ENCODE assay signal across 9 mouse cellular contexts in the genomic region with DNA sequence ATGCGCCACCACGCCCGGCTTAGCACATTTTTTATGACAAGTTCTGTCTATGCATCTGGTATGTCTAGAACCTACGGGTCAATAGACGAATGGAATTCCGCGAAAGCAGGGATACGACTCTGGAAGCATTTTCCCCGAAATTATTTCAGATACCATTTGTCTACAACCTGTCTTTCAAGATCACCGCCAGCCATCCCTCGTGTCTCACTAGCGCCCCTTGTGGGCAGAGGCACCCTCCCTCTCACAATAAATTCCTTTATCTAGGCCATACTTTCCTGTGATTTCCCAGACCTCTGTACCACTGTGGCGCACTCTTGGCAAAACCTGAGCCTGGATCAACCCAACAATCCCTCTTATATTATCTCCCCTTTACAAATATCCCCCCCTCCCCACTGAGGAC. TPM values are rescaled to one million over a fixed set of nuclear protein-coding genes. Genes with fewer than 3 reads are reported as not detected.
DNase-seq lines count a peak whose midpoint lies in the region; ATAC-seq and TF ChIP-seq lines count a peak whose summit lies in the region.
"Had no signal": no experiment of that assay in that cellular context is flagged by ENCODE, and none has a peak within 500 bp of the region (broad histone marks: within the 10 kb centered on the region; RNA-seq: fewer than 3 reads in every experiment).

No protein-coding gene starts in this region.

- no peak overlapping the region for H3K4me3 ChIP-seq in kidney, adult 2 months (ENCODE audit: insufficient read depth, low read depth, low read length)
- no peak overlapping the region for H3K4me3 ChIP-seq in kidney, embryonic 14.5 days (ENCODE audit: low read length)
- no peak overlapping the region for H3K4me3 ChIP-seq in liver, embryonic 15.5 days (replicated peaks)

- 62% methylated on average over 13 of the region's 13 CpGs for WGBS in kidney, adult 2 months
- WGBS in kidney, embryonic 14.5 days: 63% methylated on average over 13 of the region's 13 CpGs
- WGBS in liver, embryonic 15.5 days (ENCODE audit: insufficient replicate concordance): 49% methylated on average over 13 of the region's 13 CpGs

- TF ChIP-seq CTCF in kidney, adult 2 months (conservative IDR thresholded peaks at IDR 0.05; ENCODE audit: insufficient read depth, insufficient read length, low read depth, low read length): peak; percentile 71

- no peak overlapping the region for H3K9ac ChIP-seq in kidney, embryonic 14.5 days (ENCODE audit: low read depth, low read length)
- no peak overlapping the region for H3K9ac ChIP-seq in liver, embryonic 15.5 days

- intact Hi-C loops in heart, postnatal 10 days (cut with DNase I): no loop called here

- peak; percentile 65 for DNase-seq in kidney, adult 2 months
- peak; percentile 40 for DNase-seq in Muller cell, postnatal 12 days (ENCODE audit: inconsistent ontology term)
- peak; percentile 69 for DNase-seq in cerebellum, adult 11-12 months
- DNase-seq in heart, postnatal 10 days: peak; percentile 48 to 76
- peak; percentile 69 for DNase-seq in right cerebral cortex, postnatal 4 days

- H3K9me3 ChIP-seq in kidney, embryonic 14.5 days (ENCODE audit: control insufficient read depth, low read length): no peaks in the 10 kb centered on the region
- no peaks in the 10 kb centered on the region for H3K9me3 ChIP-seq in liver, embryonic 15.5 days (replicated peaks)

- H3K4me1 ChIP-seq in kidney, adult 2 months (ENCODE audit: control insufficient read depth, insufficient read depth, low read length): no peaks in the 10 kb centered on the region; the same call in 1 of the 2 replicates
- H3K4me1 ChIP-seq in kidney, embryonic 14.5 days (ENCODE audit: control insufficient read depth, insufficient read depth, low read length): peaks cover 7% of the 10 kb centered on the region; the same call in 1 of the 2 replicates
- peaks cover 64% of the 10 kb centered on the region for H3K4me1 ChIP-seq in liver, embryonic 15.5 days (replicated peaks)

- no peaks in the 10 kb centered on the region for H3K36me3 ChIP-seq in kidney, adult 2 months (ENCODE audit: control insufficient read depth, insufficient read depth, low read length)
- peaks cover 16% of the 10 kb centered on the region; the same call in 1 of the 2 replicates for H3K36me3 ChIP-seq in kidney, embryonic 14.5 days (ENCODE audit: control insufficient read depth, insufficient read depth, low read length)
- peaks cover 20% of the 10 kb centered on the region for H3K36me3 ChIP-seq in liver, embryonic 15.5 days (replicated peaks)

- no peak for ATAC-seq in kidney, embryonic 14.5 days (ENCODE audit: low FRiP score, low TSS enrichment)
- ATAC-seq in liver, embryonic 15.5 days (ENCODE audit: insufficient read depth): no peak
- ATAC-seq in granulocyte monocyte progenitor cell, adult 5-6 weeks (replicated peaks; ENCODE audit: poor library complexity, severe bottlenecking): no peak

- no peak overlapping the region for H3K4me2 ChIP-seq in kidney, embryonic 14.5 days (replicated peaks; ENCODE audit: low read depth, low read length)
- peak overlapping the region; percentile 92 for H3K4me2 ChIP-seq in liver, embryonic 15.5 days

- TF ChIP-seq POLR2A in kidney, adult 2 months (IDR thresholded peaks at IDR 0.05; ENCODE audit: low read depth, low read length): no peak

- no peak overlapping the region for H3K27ac ChIP-seq in kidney, adult 2 months (ENCODE audit: insufficient read depth, low read depth, low read length)
- no peak overlapping the region for H3K27ac ChIP-seq in kidney, embryonic 14.5 days (ENCODE audit: low read depth, low read length)
- H3K27ac ChIP-seq in liver, embryonic 15.5 days (replicated peaks): peak overlapping the region; percentile 86

- no peaks in the 10 kb centered on the region for H3K27me3 ChIP-seq in kidney, adult 2 months (replicated peaks; ENCODE audit: control insufficient read depth, insufficient read depth, low read length)
- H3K27me3 ChIP-seq in kidney, embryonic 14.5 days (ENCODE audit: control insufficient read depth, insufficient read depth, low read length): no peaks in the 10 kb centered on the region
- H3K27me3 ChIP-seq in liver, embryonic 15.5 days: no peaks in the 10 kb centered on the region

RNA-seq across cellular contexts. Expression of a gene that starts 1.0 kb away (rescaled TPM):
- polyA plus RNA-seq in kidney, adult 2 months (2012; rRNA removed): 289 and 293 TPM in 2 replicates
- 125 and 156 TPM in 2 replicates for polyA plus RNA-seq in kidney, embryonic 14.5 days (2014; fragmentation: Nextera tagmentation; extraction: Ambion mirVana)
- total RNA-seq in heart, postnatal 10 days (2021): 10 to 100 TPM; 33.8 to 34.3 TPM
- 122 and 141 TPM in 2 replicates for polyA plus RNA-seq in liver, embryonic 15.5 days (2015; fragmentation: Nextera tagmentation; extraction: Ambion mirVana)
- 93.1 and 126 TPM in 2 replicates for total RNA-seq in granulocyte monocyte progenitor cell, adult 5-6 weeks (2014; fragmentation: Nextera tagmentation)
- 24.9 and 69.4 TPM in 2 replicates for total RNA-seq in granulocyte monocyte progenitor cell, adult 5-6 weeks (2017)

RNA-seq across cellular contexts. Expression of a gene that starts 1.1 kb away (rescaled TPM):
- not detected in 2 replicates for polyA plus RNA-seq in kidney, adult 2 months (2012; rRNA removed)
- not detected in 2 replicates for polyA plus RNA-seq in kidney, embryonic 14.5 days (2014; fragmentation: Nextera tagmentation; extraction: Ambion mirVana)
- total RNA-seq in heart, postnatal 10 days (2021): not detected
- not detected in 2 replicates for polyA plus RNA-seq in liver, embryonic 15.5 days (2015; fragmentation: Nextera tagmentation; extraction: Ambion mirVana)
- not detected in 2 replicates for total RNA-seq in granulocyte monocyte progenitor cell, adult 5-6 weeks (2014; fragmentation: Nextera tagmentation)
- total RNA-seq in granulocyte monocyte progenitor cell, adult 5-6 weeks (2017): not detected in 2 replicates
- polyA plus RNA-seq: frontal cortex, adult 2 months had no signal

RNA-seq across cellular contexts. Expression of a gene that starts 5.6 kb away (rescaled TPM):
- 5.1 and 7.5 TPM in 2 replicates for polyA plus RNA-seq in kidney, adult 2 months (2012; rRNA removed)
- polyA plus RNA-seq in kidney, embryonic 14.5 days (2014; fragmentation: Nextera tagmentation; extraction: Ambion mirVana): 0.73 and 0.77 TPM in 2 replicates
- 1 to 10 TPM in 1 of 2 experiments, under 1 TPM in 1; 0.60 to 1.1 TPM for total RNA-seq in heart, postnatal 10 days (2021)
- 0.21 and 0.46 TPM in 2 replicates for polyA plus RNA-seq in liver, embryonic 15.5 days (2015; fragmentation: Nextera tagmentation; extraction: Ambion mirVana)
- 0.19 TPM in 1 of 2 replicates, not detected in the other for total RNA-seq in granulocyte monocyte progenitor cell, adult 5-6 weeks (2014; fragmentation: Nextera tagmentation)
- 0.13 TPM in 1 of 2 replicates, not detected in the other for total RNA-seq in granulocyte monocyte progenitor cell, adult 5-6 weeks (2017)

RNA-seq across cellular contexts. Expression of a gene that starts 7.5 kb away (rescaled TPM):
- 148 and 163 TPM in 2 replicates for polyA plus RNA-seq in kidney, adult 2 months (2012; rRNA removed)
- 152 and 155 TPM in 2 replicates for polyA plus RNA-seq in kidney, embryonic 14.5 days (2014; fragmentation: Nextera tagmentation; extraction: Ambion mirVana)
- total RNA-seq in heart, postnatal 10 days (2021): 10 to 100 TPM; 96.6 to 98.5 TPM
- 51.5 and 59.2 TPM in 2 replicates for polyA plus RNA-seq in liver, embryonic 15.5 days (2015; fragmentation: Nextera tagmentation; extraction: Ambion mirVana)
- total RNA-seq in granulocyte monocyte progenitor cell, adult 5-6 weeks (2014; fragmentation: Nextera tagmentation): 63.3 and 78.0 TPM in 2 replicates
- total RNA-seq in granulocyte monocyte progenitor cell, adult 5-6 weeks (2017): 38.6 and 50.5 TPM in 2 replicates

RNA-seq across cellular contexts. Expression of a gene that starts 15.9 kb away (rescaled TPM):
- 11.8 and 12.2 TPM in 2 replicates for polyA plus RNA-seq in kidney, adult 2 months (2012; rRNA removed)
- polyA plus RNA-seq in kidney, embryonic 14.5 days (2014; fragmentation: Nextera tagmentation; extraction: Ambion mirVana): 37.2 and 48.9 TPM in 2 replicates
- 10 to 100 TPM; 12.7 to 14.6 TPM for total RNA-seq in heart, postnatal 10 days (2021)
- 15.0 TPM in 2 replicates for polyA plus RNA-seq in liver, embryonic 15.5 days (2015; fragmentation: Nextera tagmentation; extraction: Ambion mirVana)
- total RNA-seq in granulocyte monocyte progenitor cell, adult 5-6 weeks (2014; fragmentation: Nextera tagmentation): 20.4 and 25.0 TPM in 2 replicates
- total RNA-seq in granulocyte monocyte progenitor cell, adult 5-6 weeks (2017): 18.1 and 21.0 TPM in 2 replicates
